Mouse (Mus musculus): Measurements from ENCODE around the gene Prl2c3.
"Not testable (repeated sequence)": the region's sequence is repeated elsewhere in the genome, so short reads cannot be mapped to it uniquely, and the experiment has no call there.

DNA sequence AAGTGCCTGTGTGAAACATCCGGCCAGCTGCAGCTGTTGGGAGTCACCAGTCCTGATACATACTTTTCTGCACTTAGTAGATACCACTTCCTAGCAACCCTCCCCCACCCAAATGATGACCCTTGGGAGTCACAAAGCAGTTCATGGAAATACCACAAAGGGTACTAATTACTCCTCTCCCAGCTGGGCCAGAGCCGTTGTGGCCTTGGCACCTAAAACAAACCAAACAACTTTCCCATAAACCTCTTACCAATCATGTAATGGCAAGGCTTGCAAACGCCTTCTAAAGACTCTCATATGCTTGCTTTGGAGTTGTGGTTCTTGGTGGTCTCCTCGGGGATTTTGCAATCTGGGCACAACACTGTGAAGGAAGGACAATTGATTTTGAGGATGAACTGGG lies 6.6 kb upstream of the Prl2c3 start:
- TF ChIP-seq CTCF, POLR2A (IDR thresholded peaks at IDR 0.05; ENCODE audit: insufficient read depth, low read depth, low read length): not testable (repeated sequence)

All from olfactory bulb, adult 2 months (tissue).